Mouse (Mus musculus) limb, embryonic 12.5 days (tissue): ENCODE data around the gene Bbs9. TPM values are rescaled to one million over a fixed set of nuclear protein-coding genes. Genes with fewer than 3 reads are reported as not detected.

Source experiments
- ATAC-seq: fragments of 200-750 bp; cut with Nextera tagmentation; 2 replicates; pipeline ENCODE4 v1.8.0; 2017; ENCODE audit warnings: low read depth, moderate TSS enrichment; ENCODE audit not compliant: insufficient number of reproducible peaks, insufficient read depth, low FRiP score, low TSS enrichment
- H3K27ac ChIP-seq: fragments of 300-500 bp; sonication (generic); 2 replicates; pipeline ENCODE4 v1.5.1; 2016; ENCODE audit warnings: mild to moderate bottlenecking, moderate library complexity
- H3K27me3 ChIP-seq: fragments of 300-500 bp; sonication (generic); 2 replicates; pipeline ENCODE4 v1.6.1; 2016; ENCODE audit warnings: mild to moderate bottlenecking, moderate library complexity
- H3K36me3 ChIP-seq: fragments of 300-500 bp; sonication (generic); 2 replicates; pipeline ENCODE4 v1.6.1; 2016; ENCODE audit warnings: mild to moderate bottlenecking, moderate library complexity
- H3K4me1 ChIP-seq: fragments of 300-500 bp; sonication (generic); replicated peaks from 2 replicates; pipeline ENCODE4 v1.6.1; 2016
- H3K4me2 ChIP-seq: fragments of 300-500 bp; sonication (generic); 2 replicates; pipeline ENCODE4 v1.6.1; 2016; ENCODE audit warnings: mild to moderate bottlenecking, moderate library complexity
- H3K4me3 ChIP-seq: fragments of 300-500 bp; sonication (generic); replicated peaks from 2 replicates; pipeline ENCODE4 v1.5.1; 2016; ENCODE audit warnings: mild to moderate bottlenecking
- H3K9ac ChIP-seq: fragments of 300-500 bp; sonication (generic); replicated peaks from 2 replicates; pipeline ENCODE4 v1.6.1; 2016; ENCODE audit warnings: mild to moderate bottlenecking, moderate library complexity
- H3K9me3 ChIP-seq: fragments of 300-500 bp; sonication (generic); 2 replicates; pipeline ENCODE4 v1.6.1; 2016; ENCODE audit warnings: mild to moderate bottlenecking, moderate library complexity
- WGBS: fragments of 180-500 bp; shearing (Covaris S2); methylation state at CpG from one replicate; pipeline ENCODE4 v1.1.7; 2016; 5-methylcytosine and 5-hydroxymethylcytosine counted together
- polyA plus RNA-seq: library from polyadenylated mRNA; unstranded; fragments of >200 nt; fragmentation: Nextera tagmentation; extraction: Ambion mirVana; gene quantifications from 2 replicates; pipeline ENCODE4 v1.2.1, GENCODE M21; 2016

Gene Bbs9
- polyA plus RNA-seq, 1 experiment from 2014 or later, result 18.1 TPM

- Histone ChIP-seq H3K36me3 (no peaks in the 10 kb centered on the region), H3K9ac (no peak overlapping the region), H3K4me3 (no peak overlapping the region), H3K27ac (no peak overlapping the region), H3K4me1 (0 out of 2 replicates have a peak, but pooled peaks cover 3% of the 10 kb centered on the region), H3K27me3 (no peaks in the 10 kb centered on the region), H3K9me3 (no peaks in the 10 kb centered on the region), H3K4me2 (no peak overlapping the region)
- no peak for ATAC-seq
- WGBS, result 67% methylated on average over 8 of the region's 8 CpGs
Measured at GRCm38 (mm10) chr9:22718174-22718823, 242.8 kb downstream of the Bbs9 start.

GRCm38 (mm10) chr9:22732646-22733045 is 257.1 kb downstream of the Bbs9 start:
- 54% methylated on average over 1 of the region's 1 CpGs for WGBS
- Histone ChIP-seq H3K4me3 (no peak overlapping the region), H3K9me3 (no peaks in the 10 kb centered on the region), H3K9ac (no peak overlapping the region), H3K4me2 (no peak overlapping the region), H3K36me3 (no peaks in the 10 kb centered on the region), H3K4me1 (peaks cover 3% of the 10 kb centered on the region; the same call in 1 of the 2 replicates), H3K27me3 (no peaks in the 10 kb centered on the region), H3K27ac (no peak overlapping the region)
- no peak for ATAC-seq

- no peaks in the 10 kb centered on the region for H3K36me3 ChIP-seq
- no peaks in the 10 kb centered on the region for H3K9me3 ChIP-seq
- H3K27ac ChIP-seq, result no peak overlapping the region
- H3K4me3 ChIP-seq, result no peak overlapping the region
- WGBS, result 42% methylated on average over 8 of the region's 8 CpGs
- no peak for ATAC-seq
- no peak overlapping the region for H3K9ac ChIP-seq
- no peak overlapping the region for H3K4me2 ChIP-seq
- no peaks in the 10 kb centered on the region for H3K27me3 ChIP-seq
- H3K4me1 ChIP-seq, result peaks cover 3% of the 10 kb centered on the region
Measured at GRCm38 (mm10) chr9:22734954-22735353, 259.4 kb downstream of the Bbs9 start.

- H3K4me3 ChIP-seq, result no peak overlapping the region
- WGBS, result 89% methylated on average over 8 of the region's 8 CpGs
- H3K4me2 ChIP-seq, result no peak overlapping the region
- no peaks in the 10 kb centered on the region for H3K36me3 ChIP-seq
- H3K27me3 ChIP-seq, result no peaks in the 10 kb centered on the region
- ATAC-seq, result no peak
- H3K9ac ChIP-seq, result no peak overlapping the region
- H3K27ac ChIP-seq, result no peak overlapping the region
- no peaks in the 10 kb centered on the region for H3K9me3 ChIP-seq
- peaks cover 3% of the 10 kb centered on the region for H3K4me1 ChIP-seq
Measured at GRCm38 (mm10) chr9:22735385-22735784, 259.9 kb downstream of the Bbs9 start.

GRCm38 (mm10) chr9:22737893-22738292 is 262.4 kb downstream of the Bbs9 start:
- 64% methylated on average over 6 of the region's 6 CpGs for WGBS
- Histone ChIP-seq H3K27ac (no peak overlapping the region), H3K4me1 (peaks cover 3% of the 10 kb centered on the region), H3K9ac (no peak overlapping the region), H3K9me3 (no peaks in the 10 kb centered on the region), H3K36me3 (no peaks in the 10 kb centered on the region), H3K4me3 (no peak overlapping the region), H3K4me2 (no peak overlapping the region), H3K27me3 (no peaks in the 10 kb centered on the region)
- no peak for ATAC-seq

GRCm38 (mm10) chr9:22738861-22739260 is 263.3 kb downstream of the Bbs9 start:
- no peak for ATAC-seq
- H3K4me2 ChIP-seq, result no peak overlapping the region
- no peaks in the 10 kb centered on the region for H3K9me3 ChIP-seq
- no peak overlapping the region for H3K27ac ChIP-seq
- 89% methylated on average over 3 of the region's 3 CpGs for WGBS
- H3K36me3 ChIP-seq, result no peaks in the 10 kb centered on the region
- H3K9ac ChIP-seq, result no peak overlapping the region
- no peaks in the 10 kb centered on the region for H3K27me3 ChIP-seq
- H3K4me1 ChIP-seq, result peaks cover 3% of the 10 kb centered on the region
- H3K4me3 ChIP-seq, result no peak overlapping the region

- Histone ChIP-seq H3K9ac (no peak overlapping the region), H3K27me3 (no peaks in the 10 kb centered on the region), H3K4me2 (no peak overlapping the region), H3K27ac (no peak overlapping the region), H3K4me3 (no peak overlapping the region), H3K4me1 (peaks cover under 1% of the 10 kb centered on the region), H3K36me3 (no peaks in the 10 kb centered on the region), H3K9me3 (no peaks in the 10 kb centered on the region)
- 89% methylated on average over 1 of the region's 1 CpGs for WGBS
- no peak for ATAC-seq
Measured at GRCm38 (mm10) chr9:22741967-22742366, 266.5 kb downstream of the Bbs9 start.

GRCm38 (mm10) chr9:22748617-22749016 is 273.1 kb downstream of the Bbs9 start:
- Histone ChIP-seq H3K9ac (no peak overlapping the region), H3K4me2 (no peak overlapping the region), H3K4me1 (peaks cover 14% of the 10 kb centered on the region), H3K36me3 (no peaks in the 10 kb centered on the region), H3K27me3 (0 out of 2 replicates have a peak, but pooled peaks cover 4% of the 10 kb centered on the region), H3K9me3 (0 out of 2 replicates have a peak, but pooled peaks cover 4% of the 10 kb centered on the region), H3K4me3 (no peak overlapping the region), H3K27ac (no peak overlapping the region)
- 66% methylated on average over 2 of the region's 2 CpGs for WGBS
- no peak for ATAC-seq

GRCm38 (mm10) chr9:22750779-22751545 is 275.4 kb downstream of the Bbs9 start:
- ATAC-seq, result no peak
- Histone ChIP-seq H3K9ac (no peak overlapping the region), H3K27ac (no peak overlapping the region), H3K36me3 (no peaks in the 10 kb centered on the region), H3K4me1 (peaks cover 31% of the 10 kb centered on the region), H3K4me2 (no peak overlapping the region), H3K9me3 (0 out of 2 replicates have a peak, but pooled peaks cover 4% of the 10 kb centered on the region), H3K27me3 (peaks cover 9% of the 10 kb centered on the region; the same call in 1 of the 2 replicates), H3K4me3 (no peak overlapping the region)
- 70% methylated on average over 17 of the region's 17 CpGs for WGBS

GRCm38 (mm10) chr9:22751546-22751929 is 276.0 kb downstream of the Bbs9 start:
- Histone ChIP-seq H3K9ac (no peak overlapping the region), H3K4me2 (no peak overlapping the region), H3K27me3 (peaks cover 9% of the 10 kb centered on the region; the same call in 1 of the 2 replicates), H3K36me3 (no peaks in the 10 kb centered on the region), H3K9me3 (0 out of 2 replicates have a peak, but pooled peaks cover 4% of the 10 kb centered on the region), H3K4me3 (no peak overlapping the region), H3K4me1 (peaks cover 32% of the 10 kb centered on the region), H3K27ac (no peak overlapping the region)
- no peak for ATAC-seq

GRCm38 (mm10) chr9:22754081-22754672 is 278.7 kb downstream of the Bbs9 start:
- H3K4me3 ChIP-seq, result no peak overlapping the region
- no peak overlapping the region for H3K4me2 ChIP-seq
- H3K27me3 ChIP-seq, result peaks cover 9% of the 10 kb centered on the region; the same call in 1 of the 2 replicates
- H3K9ac ChIP-seq, result no peak overlapping the region
- 60% methylated on average over 6 of the region's 6 CpGs for WGBS
- H3K9me3 ChIP-seq, result 0 out of 2 replicates have a peak, but pooled peaks cover 4% of the 10 kb centered on the region
- H3K27ac ChIP-seq, result no peak overlapping the region
- ATAC-seq, result no peak
- H3K4me1 ChIP-seq, result peaks cover 32% of the 10 kb centered on the region
- H3K36me3 ChIP-seq, result no peaks in the 10 kb centered on the region
